Mouse (Mus musculus): Measurements from ENCODE around the gene Trmu.
"Not testable (repeated sequence)": the region's sequence is repeated elsewhere in the genome, so short reads cannot be mapped to it uniquely, and the experiment has no call there.

Trmu gene

DNA sequence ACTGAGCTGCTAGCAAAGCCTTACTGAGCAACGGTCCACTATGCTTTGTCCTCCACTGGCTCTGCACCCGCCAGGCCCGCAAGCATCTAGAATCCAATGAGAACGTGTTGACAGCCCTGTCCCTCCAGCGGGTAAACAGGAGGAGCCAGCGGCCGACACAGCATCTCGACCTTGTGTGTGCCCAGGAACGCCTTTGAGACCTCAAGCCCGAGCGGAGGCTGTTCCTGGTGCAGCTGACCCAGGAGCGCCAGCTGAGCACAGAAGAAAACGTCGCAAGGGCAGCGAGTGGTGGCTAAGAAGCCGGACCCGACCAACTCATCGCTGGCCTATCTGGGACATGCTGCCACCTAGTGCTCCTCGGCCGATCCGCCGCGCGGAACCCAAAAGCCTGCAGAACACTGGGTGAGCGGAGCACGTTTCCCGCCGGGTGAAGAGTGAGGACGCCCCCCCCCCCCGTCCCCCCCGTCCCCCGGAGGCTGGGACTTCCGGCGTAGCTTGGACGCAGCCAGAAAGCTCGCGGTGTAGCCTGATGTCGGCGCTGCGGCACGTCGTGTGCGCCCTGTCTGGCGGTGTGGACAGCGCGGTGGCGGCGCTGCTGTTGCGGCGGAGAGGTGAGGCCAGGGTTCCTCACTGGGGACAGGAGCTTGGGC, at the start of gene Trmu:
Trmu (plus strand) TSS at position 465 of the 650 bp plus-strand sequence.
- peak; percentile 93 for DNase-seq (ENCODE audit: low read depth)

- no peak for DNase-seq (ENCODE audit: low read depth)
Measured at GRCm38 (mm10) chr15:85829470-85829869, 49.6 kb upstream of the Trmu start.

DNA sequence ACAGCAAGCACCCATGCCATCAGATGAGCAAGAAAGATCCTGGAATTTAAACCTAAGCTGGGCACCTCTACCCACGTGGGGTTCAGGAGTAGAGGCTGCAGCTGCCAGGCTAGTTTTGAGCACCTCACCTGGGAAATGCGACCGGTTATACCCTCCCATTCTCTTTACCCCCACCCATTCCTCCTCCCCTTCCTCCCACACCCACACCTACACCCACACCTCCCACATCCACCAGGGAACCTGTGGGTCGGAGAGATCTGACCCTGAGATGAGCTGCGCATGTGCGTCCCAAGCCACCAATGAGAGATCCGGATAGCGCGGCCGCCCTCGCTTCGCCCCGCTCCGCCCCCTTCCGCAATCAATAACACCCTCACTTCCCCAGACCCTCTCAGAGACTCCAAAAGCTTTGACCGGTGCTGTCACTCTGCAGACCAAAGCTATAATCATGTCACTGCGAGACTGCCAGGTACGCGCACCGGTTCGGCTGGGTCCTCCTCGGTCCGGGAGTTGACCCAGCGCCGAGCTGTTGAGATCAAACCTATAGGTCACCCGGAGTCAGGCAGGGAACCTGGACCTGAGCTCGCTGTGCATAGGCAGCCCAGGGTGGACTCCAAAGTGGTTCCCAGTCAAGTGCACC, 47.0 kb upstream of the Trmu start, which contains the start of gene Ttc38:
Ttc38 (plus strand) TSS at position 353 of the 637 bp plus-strand sequence.
- peak; percentile 91 for DNase-seq (ENCODE audit: low read depth)

- DNase-seq (ENCODE audit: low read depth): no peak
Measured at GRCm38 (mm10) chr15:85832599-85832998, 46.5 kb upstream of the Trmu start.

- peak; percentile 42 for DNase-seq (ENCODE audit: low read depth)
Measured at GRCm38 (mm10) chr15:85835335-85835734, 43.8 kb upstream of the Trmu start.

- no peak for DNase-seq (ENCODE audit: low read depth)
Measured at GRCm38 (mm10) chr15:85836887-85837286, 42.2 kb upstream of the Trmu start.

- peak; percentile 56 for DNase-seq (ENCODE audit: low read depth)
Measured at GRCm38 (mm10) chr15:85840983-85841382, 38.1 kb upstream of the Trmu start.

DNA sequence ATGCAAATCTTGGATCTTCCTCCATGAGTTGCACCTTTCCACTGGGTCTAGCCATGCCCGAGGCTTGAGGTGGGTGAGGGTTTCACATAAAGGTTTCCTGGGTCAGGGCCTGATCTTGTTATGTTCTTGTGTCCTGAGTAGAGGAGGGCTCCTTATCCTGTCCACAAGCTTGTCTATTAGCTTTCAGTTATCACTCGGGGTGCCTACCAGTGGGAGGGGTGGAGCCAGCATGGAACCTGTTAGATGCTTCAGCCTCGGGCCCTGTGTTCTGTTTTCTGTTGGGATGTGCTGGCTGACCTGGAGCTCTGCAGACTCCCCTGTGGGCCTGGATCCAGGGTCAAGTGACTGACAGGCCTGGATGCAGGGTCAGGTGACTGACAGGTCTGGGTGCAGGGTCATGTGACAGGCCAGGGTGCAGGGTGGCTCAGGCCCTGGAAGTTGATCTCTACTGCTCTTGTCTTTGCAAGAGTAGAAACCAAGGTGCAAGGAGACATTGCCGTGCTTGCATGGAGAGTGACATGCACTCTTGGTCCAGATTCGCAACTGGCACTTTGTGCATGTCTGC, 37.2 kb upstream of the Trmu start:
- no peak for DNase-seq (ENCODE audit: low read depth)

DNA sequence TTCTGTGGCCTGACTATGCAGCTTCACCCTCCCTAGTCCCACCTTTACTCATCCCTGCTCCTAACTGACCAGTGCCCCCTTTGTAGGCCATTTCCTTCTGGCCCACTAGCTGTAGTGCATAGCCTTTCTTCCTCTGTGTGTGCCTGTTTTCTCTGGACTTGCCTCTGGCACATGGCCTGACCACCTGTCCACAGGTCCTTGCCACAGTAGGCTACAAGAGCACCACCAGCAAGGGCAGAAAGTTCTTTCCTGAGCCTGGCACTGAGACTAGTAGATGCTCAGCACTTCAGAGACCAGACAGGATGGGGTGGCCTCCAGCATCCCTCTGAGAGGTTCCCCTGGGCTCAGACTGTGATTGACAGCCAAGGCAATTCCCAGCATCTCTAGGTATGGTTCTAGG, 34.0 kb upstream of the Trmu start:
- DNase-seq (ENCODE audit: low read depth): no peak

DNA sequence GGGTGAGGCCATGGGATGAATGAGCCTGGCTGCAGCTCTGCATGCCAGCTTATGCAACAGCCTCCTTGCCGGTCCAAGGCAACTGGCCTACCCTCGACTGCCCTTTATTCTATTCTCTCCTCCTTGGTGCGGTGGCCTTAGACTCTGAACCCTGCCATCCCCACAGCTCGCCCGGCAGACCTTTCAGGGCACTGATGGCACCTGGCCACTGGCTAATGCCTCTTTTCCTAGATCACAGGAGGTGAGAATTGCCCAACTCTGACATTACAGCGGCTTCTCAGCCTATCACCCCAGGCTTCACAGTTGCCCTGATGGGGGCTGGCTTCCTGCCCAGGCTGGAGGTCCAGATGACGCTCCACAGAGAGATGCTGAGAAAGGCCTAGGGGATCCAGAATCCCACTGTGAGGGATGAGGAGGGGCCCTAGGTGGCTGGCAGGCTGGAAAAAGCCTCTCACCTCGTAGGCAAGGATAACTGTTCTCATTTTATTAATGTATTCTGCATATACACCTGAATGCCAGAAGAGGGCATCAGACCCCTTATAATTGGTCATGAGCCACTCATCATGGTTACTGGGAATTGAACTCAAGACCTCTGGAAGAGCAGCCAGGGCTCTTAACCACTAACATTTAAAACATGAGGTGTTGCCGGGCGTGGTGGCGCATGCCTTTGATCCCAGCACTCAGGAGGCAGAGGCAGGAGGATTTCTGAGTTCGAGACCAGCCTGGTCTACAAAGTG, 27.3 kb upstream of the Trmu start:
- peak; percentile 21 for DNase-seq (ENCODE audit: low read depth)

GRCm38 (mm10) chr15:85858980-85859489, 20.1 kb upstream of the Trmu start:
- DNase-seq (ENCODE audit: low read depth): no peak

GRCm38 (mm10) chr15:85859490-85860031, 19.6 kb upstream of the Trmu start, which contains the start of gene Gtse1:
Gene Gtse1 (plus strand): TSS chr15:85859745.
- peak; percentile 96 for DNase-seq (ENCODE audit: low read depth)

GRCm38 (mm10) chr15:85865913-85866312, 13.2 kb upstream of the Trmu start:
- not testable (repeated sequence) for DNase-seq (ENCODE audit: low read depth)

- DNase-seq (ENCODE audit: low read depth): peak; percentile 84
Measured at GRCm38 (mm10) chr15:85867696-85868095, 11.4 kb upstream of the Trmu start.

DNA sequence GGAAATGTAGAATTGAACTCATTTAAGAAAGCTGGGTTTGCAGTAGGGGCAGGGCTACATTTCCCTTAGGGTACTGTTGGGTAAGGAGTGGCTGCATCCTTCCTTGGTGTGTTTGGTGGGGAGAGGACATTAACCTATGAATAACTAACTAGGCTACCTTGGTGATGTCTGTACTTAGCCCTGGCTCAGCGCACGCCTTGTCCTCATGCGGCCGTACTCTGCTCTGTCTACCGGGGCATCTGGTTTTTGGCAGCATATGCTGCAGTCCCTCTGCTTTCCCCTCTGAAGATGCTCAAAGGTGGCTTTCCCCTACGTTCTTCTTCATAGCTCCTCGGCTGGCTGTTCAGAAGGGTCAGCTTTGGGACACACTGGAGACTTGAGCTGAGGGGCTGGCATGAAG, 1.8 kb upstream of the Trmu start:
- no peak for DNase-seq (ENCODE audit: low read depth)

- DNase-seq (ENCODE audit: low read depth): no peak
Measured at GRCm38 (mm10) chr15:85879498-85879895, 385 bp downstream of the Trmu start.

DNA sequence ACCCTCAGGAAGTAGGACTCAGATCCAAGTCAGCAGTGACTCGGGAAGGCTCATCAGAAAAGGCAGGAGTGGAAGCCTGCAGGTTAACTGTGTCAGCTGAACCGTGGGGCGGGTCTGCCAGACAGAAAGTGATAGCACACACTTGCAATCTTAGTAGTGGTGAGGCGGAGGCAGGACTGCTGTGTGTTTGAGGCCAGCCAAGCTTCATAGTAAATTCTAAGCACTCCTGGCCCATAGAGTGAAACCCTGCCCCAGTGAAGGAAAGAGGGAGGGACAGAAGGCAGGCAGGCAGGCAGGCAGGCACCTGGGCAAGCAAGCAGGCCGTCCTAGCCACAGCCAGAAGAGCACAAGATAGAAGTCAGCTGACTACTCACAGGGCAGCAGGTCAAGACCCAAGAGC, 6.5 kb downstream of the Trmu start:
- no peak for DNase-seq (ENCODE audit: low read depth)

- no peak for DNase-seq (ENCODE audit: low read depth)
Measured at GRCm38 (mm10) chr15:85889235-85889634, 10.1 kb downstream of the Trmu start.

GRCm38 (mm10) chr15:85891971-85892370, 12.9 kb downstream of the Trmu start:
- no peak for DNase-seq (ENCODE audit: low read depth)

DNA sequence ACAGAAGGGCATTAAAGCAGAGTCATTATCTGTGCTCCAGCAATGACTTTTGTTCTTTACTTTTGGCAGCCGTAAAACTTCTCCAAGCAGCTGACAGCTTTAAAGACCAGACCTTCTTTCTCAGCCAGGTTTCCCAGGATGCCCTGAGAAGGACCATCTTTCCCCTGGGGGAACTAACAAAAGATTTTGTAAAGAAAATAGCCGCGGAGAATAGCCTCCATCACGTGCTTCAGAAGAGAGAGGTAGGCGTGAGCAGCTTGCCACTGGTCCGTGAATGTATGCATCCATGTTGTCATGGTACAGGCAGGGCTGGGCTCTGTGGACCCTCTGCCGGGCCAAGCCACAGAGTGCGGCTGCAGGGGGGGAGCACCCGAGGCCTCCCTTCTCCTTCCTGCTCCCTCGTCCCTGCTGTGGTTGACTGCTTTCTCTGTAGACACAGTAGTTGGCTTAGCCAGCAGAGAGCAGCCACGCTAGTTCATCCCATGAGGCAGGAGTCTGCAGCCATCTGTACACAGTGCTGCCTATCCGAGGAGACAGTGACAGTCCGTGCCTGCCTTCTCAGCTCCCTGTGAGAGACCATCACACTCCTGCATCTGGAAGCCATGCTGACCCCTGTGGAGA, 13.5 kb downstream of the Trmu start:
- DNase-seq (ENCODE audit: low read depth): no peak

DNA sequence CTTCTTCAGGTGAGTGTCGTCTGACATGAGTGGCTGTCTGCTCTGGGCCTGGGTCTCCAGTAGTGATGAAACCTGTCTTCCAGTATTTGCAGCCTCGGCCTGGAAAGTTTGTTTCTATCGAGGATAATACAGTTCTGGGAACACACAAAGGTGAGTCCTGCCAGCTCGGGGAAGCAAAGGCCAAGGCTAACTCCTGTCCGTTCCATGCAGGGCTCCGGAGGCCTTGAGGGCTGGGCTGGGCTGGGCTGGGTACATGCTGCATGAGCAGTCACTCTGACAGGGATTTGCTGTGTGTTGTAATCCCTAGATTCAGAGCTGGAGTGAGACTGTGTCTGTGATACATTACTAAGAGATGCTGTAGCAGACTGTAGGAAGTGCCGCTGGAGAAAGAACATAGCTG, 14.8 kb downstream of the Trmu start:
- no peak for DNase-seq (ENCODE audit: low read depth)

- peak; percentile 89 for DNase-seq (ENCODE audit: low read depth)
Measured at GRCm38 (mm10) chr15:85896284-85896683, 17.2 kb downstream of the Trmu start.

Measured in induced T-regulatory cell, adult 2 months (primary cell).